Mouse (Mus musculus): ENCODE measurements around the gene Stk25.

DNA sequence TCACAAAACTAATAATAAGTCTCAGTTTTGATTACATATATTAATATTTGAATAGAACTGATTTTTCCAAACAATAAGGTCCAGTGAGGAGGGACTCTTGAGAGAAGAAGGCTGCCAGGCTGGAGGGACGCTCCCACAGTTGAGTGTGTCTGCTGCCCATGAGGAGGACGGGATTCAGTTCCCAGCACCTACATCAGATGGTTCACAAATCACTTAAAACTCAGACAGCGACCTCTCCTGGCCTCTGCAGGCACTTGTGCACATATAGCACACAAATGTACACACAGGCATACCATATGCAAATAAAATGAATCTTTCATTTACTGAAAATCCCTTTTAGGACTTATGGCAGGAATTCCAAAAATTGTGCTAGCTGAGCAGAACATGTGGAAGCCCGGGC is 55.5 kb downstream of the Stk25 start:
- TF ChIP-seq CTCF (IDR thresholded peaks at IDR 0.05; ENCODE audit: extremely low read depth, insufficient read length, insufficient replicate concordance, low read depth, low read length): 0 out of 2 replicates have a peak, but pooled peaks have one; percentile 5
- no peak for TF ChIP-seq POLR2A (IDR thresholded peaks at IDR 0.05; ENCODE audit: low read depth, low read length)

Data from small intestine, adult 2 months (tissue).